ENCODE assay signal across 9 mouse cellular contexts in genomic region chr7:84424670-84425385, GRCm38 (mm10). TPM values are rescaled to one million over a fixed set of nuclear protein-coding genes. Genes with fewer than 3 reads are reported as not detected.
DNase-seq lines count a peak whose midpoint lies in the region; ATAC-seq and TF ChIP-seq lines count a peak whose summit lies in the region.
"Had no signal": no experiment of that assay in that cellular context is flagged by ENCODE, and none has a peak within 500 bp of the region (broad histone marks: within the 10 kb centered on the region; RNA-seq: fewer than 3 reads in every experiment).

No protein-coding gene starts in this region.

- ATAC-seq in midbrain, postnatal 0 days (ENCODE audit: low FRiP score): no peak
- no peak for ATAC-seq in midbrain, embryonic 11.5 days (ENCODE audit: low FRiP score)

- H3K4me3 ChIP-seq in midbrain, postnatal 0 days (ENCODE audit: low read depth, low read length): no peak overlapping the region
- no peak overlapping the region for H3K4me3 ChIP-seq in midbrain, embryonic 11.5 days (ENCODE audit: low read depth, low read length)
- H3K4me3 ChIP-seq: stomach, embryonic 15.5 days had no signal

- H3K27ac ChIP-seq in midbrain, postnatal 0 days (ENCODE audit: low read depth, low read length): no peak overlapping the region
- no peak overlapping the region for H3K27ac ChIP-seq in midbrain, embryonic 11.5 days (ENCODE audit: low read depth, low read length)
- H3K27ac ChIP-seq: stomach, embryonic 15.5 days had no signal

- no peak overlapping the region for H3K4me2 ChIP-seq in midbrain, postnatal 0 days (ENCODE audit: low read depth, low read length, poor library complexity, severe bottlenecking)
- H3K4me2 ChIP-seq in midbrain, embryonic 11.5 days: no peak overlapping the region
- H3K4me2 ChIP-seq: stomach, embryonic 15.5 days had no signal

- no peaks in the 10 kb centered on the region for H3K27me3 ChIP-seq in midbrain, postnatal 0 days (ENCODE audit: insufficient read depth, low read length)
- H3K27me3 ChIP-seq in midbrain, embryonic 11.5 days (ENCODE audit: control insufficient read depth, insufficient read depth, low read length): no peaks in the 10 kb centered on the region
- H3K27me3 ChIP-seq: stomach, embryonic 15.5 days had no signal

- no peaks in the 10 kb centered on the region for H3K4me1 ChIP-seq in midbrain, postnatal 0 days (ENCODE audit: insufficient read depth, low read length)
- H3K4me1 ChIP-seq in midbrain, embryonic 11.5 days (ENCODE audit: control insufficient read depth, insufficient read depth, low read length): no peaks in the 10 kb centered on the region
- H3K4me1 ChIP-seq: stomach, embryonic 15.5 days had no signal

- TF ChIP-seq CTCF in midbrain, postnatal 0 days (IDR thresholded peaks at IDR 0.05): peak; percentile 60

- no peaks in the 10 kb centered on the region for H3K9me3 ChIP-seq in midbrain, postnatal 0 days (ENCODE audit: low read length)
- H3K9me3 ChIP-seq in midbrain, embryonic 11.5 days (ENCODE audit: control insufficient read depth, low read length): no peaks in the 10 kb centered on the region
- H3K9me3 ChIP-seq: stomach, embryonic 15.5 days had no signal

- peak; percentile 31 to 70 for DNase-seq in adrenal gland, adult (ENCODE audit: inconsistent age in 2 of 2, low spot score in 1 of 2)
- no peak for DNase-seq in adrenal gland, postnatal 4 days (ENCODE audit: low spot score in 2 of 2)
- peak; percentile 54 for DNase-seq in midbrain, postnatal 0 days (ENCODE audit: low spot score)
- no peak for DNase-seq in midbrain, embryonic 11.5 days (ENCODE audit: low spot score, missing footprints)
- peak; percentile 60 for DNase-seq in embryo, embryonic 10 days (ENCODE audit: low spot score)
- peak; percentile 64 to 84 for DNase-seq in kidney, postnatal 36 days
- no peak for DNase-seq in heart, postnatal 10 days
- DNase-seq in heart, adult 11 months: no peak

- no peaks in the 10 kb centered on the region for H3K36me3 ChIP-seq in midbrain, postnatal 0 days (ENCODE audit: insufficient read depth, low read length)
- H3K36me3 ChIP-seq in midbrain, embryonic 11.5 days (ENCODE audit: control insufficient read depth, insufficient read depth, low read length): no peaks in the 10 kb centered on the region
- H3K36me3 ChIP-seq: stomach, embryonic 15.5 days had no signal

- 62% methylated on average over 7 of the region's 7 CpGs for WGBS in midbrain, postnatal 0 days
- WGBS in midbrain, embryonic 11.5 days: 72% methylated on average over 7 of the region's 7 CpGs

- intact Hi-C loops in heart, postnatal 10 days (cut with DNase I): no loop called here

- H3K9ac ChIP-seq in midbrain, postnatal 0 days (replicated peaks; ENCODE audit: low read length, poor library complexity, severe bottlenecking): no peak overlapping the region
- no peak overlapping the region for H3K9ac ChIP-seq in midbrain, embryonic 11.5 days (ENCODE audit: low read length)
- H3K9ac ChIP-seq: stomach, embryonic 15.5 days had no signal

RNA-seq across cellular contexts. Expression of gene Arnt2, which starts 14.9 kb away (rescaled TPM):
- total RNA-seq in adrenal gland, postnatal 4 days (2021): 10 to 100 TPM; 57.8 to 62.5 TPM
- total RNA-seq in midbrain, postnatal 0 days (2014; rRNA removed): 165 and 166 TPM in 2 replicates
- polyA plus RNA-seq in midbrain, postnatal 0 days (2015; fragmentation: Nextera tagmentation; extraction: Ambion mirVana): 62.9 and 63.1 TPM in 2 replicates
- polyA plus RNA-seq in midbrain, embryonic 11.5 days (2014; fragmentation: Nextera tagmentation; extraction: Ambion mirVana): 34.9 and 36.4 TPM in 2 replicates
- 1 to 10 TPM; 1.5 to 1.7 TPM for total RNA-seq in heart, postnatal 10 days (2021)

Comparison
In these comparisons a context has a peak if more than half of its experiments do, and no peak if none do; other contexts are left out.
1. DNase-seq: peak in adrenal gland, adult (2 of 2), midbrain, postnatal 0 days (single experiment), embryo, embryonic 10 days (single experiment) and kidney, postnatal 36 days (2 of 2); none in adrenal gland, postnatal 4 days (0 of 2), midbrain, embryonic 11.5 days (single experiment), heart, postnatal 10 days (0 of 2) and heart, adult 11 months (single experiment).
2. RNA of gene Arnt2, which starts 14.9 kb away (total RNA-seq): 165 to 166 TPM in midbrain, postnatal 0 days and 57.8 to 62.5 TPM in adrenal gland, postnatal 4 days; 1.5 to 1.7 TPM in heart, postnatal 10 days; every median in the first group is over 10 times any median in the second.